Mouse (Mus musculus): ENCODE measurements at regions not wholly inside any gene's neighbourhood (a gene's known extent, or its start where the extent isn't known, plus 50 kb on each side); places are given as distances from the start of the nearest gene placed in this dataset.

DNA sequence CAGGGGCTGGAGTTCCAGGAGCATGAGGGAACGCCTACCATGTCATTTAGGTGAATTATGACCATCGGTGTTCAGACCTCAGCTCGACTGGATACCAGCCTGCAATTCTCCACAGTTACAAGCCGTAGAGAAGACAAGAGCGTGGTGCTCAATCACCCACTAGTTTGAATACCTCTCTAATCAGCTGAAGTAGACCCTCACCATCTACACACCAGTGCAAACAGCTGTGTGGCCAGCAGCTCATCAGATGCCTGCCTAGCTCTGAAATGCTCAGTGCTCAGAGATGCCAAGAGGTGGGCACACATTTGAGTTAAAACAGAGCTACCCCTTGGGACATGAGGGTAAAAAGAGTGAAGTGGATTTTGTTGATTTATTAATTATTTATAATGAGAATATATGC is 660.2 kb downstream of the Magi1 start:
- CTCF ChIA-PET, result no interaction called here

DNA sequence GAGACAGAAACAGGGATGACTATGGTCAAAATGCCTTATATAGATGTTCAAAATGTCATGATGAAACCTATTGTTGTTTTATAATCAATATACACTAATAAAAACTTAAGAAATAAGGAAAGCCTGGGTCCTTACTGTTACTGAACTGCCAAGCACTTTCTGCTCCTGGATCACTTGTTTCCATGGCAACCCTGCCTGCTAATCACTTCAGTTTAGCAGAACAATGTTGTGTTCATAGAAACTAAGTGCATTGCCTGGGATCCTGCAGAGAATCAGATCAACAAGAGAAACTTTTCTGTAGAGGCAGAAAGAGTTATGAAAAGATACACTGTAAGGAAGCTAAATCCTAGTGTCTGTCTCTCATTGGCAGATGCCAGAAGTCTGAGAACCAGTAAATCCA is 666.8 kb downstream of the Magi1 start:
- CTCF ChIA-PET, result no interaction called here

DNA sequence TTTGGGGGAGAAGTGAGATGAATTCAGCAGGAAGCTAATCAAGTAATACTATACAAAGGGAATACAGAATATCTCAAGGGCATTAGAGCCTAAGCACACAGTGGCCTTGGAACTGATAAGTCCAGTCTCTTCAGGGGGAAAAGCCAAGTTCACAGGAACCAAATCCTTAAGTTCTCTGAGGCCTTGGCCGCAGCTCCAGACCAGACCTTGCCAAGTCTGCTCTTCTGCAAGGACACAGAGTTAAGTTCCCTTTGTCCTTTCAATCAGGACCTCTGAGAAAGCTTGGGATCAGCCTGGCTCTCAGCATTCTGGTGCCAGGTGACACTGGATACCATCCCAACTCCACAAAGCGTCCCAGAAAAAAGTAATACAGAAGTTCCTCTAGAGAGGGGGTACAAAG is 657.1 kb upstream of the Adamts9 start:
- CTCF ChIA-PET, result no interaction called here

DNA sequence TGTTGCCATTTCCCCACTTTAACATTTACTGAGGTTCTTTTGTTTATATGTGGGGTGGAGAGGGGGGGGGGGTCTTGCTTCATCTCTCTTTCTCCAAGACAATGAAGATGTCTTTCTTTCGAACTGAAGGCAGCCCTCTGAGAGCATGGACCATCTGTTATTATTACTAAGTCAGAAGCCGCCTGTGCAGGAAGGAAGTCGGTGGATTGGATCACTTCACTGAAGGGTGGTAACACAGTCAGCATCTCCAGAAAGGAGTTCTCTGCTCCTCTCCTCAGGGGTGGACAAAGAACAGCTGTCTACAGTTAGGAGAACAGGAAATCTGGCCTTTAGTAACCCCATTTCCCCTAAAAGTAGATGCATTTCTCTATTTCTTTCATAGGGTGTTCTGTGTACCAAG is 656.1 kb upstream of the Adamts9 start:
- CTCF ChIA-PET, result no interaction called here

- CTCF ChIA-PET, result no interaction called here
Observed at GRCm38 (mm10) chr6:93589935-93590334, 646.6 kb upstream of the Adamts9 start.

DNA sequence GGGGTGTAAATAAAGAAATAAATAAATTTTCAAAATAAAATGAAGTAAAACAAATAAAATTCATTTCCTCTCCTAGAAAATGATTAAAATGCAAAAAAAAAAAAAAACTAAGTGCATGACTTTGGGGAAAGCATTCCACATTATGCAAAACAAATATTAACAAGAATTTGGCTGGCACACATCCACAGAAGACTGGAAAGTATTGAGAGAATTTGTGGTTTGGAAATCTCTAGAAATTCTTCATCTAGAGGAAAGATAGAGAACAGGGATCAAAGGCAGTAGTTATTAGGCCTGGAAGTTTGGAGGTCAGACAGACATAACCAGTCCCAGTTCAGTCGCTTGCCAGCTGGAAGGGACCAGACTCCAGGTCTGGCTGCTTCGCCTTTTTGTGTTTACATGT is 643.6 kb upstream of the Adamts9 start:
- CTCF ChIA-PET, result no interaction called here

DNA sequence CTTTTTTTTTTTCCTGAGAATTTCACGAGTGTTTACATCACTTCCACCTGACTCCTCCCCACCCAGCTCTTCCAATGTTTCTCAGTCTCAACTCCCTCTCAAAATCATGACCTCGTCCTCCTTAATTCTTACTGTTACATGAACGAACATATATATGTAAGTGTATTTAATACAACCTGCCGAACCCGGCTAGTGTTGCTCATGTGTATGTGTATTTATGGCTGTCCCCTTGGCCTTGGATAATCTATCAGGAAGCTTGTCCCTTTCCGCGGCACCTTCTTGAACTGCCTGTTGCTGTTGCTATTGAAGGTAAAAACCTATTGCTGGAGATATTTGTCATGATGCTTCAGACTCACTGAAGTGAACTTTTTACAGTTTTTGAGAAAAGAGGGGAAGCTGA is 637.8 kb upstream of the Adamts9 start:
- CTCF ChIA-PET, result no interaction called here

GRCm38 (mm10) chr6:93580716-93581115 is 637.4 kb upstream of the Adamts9 start:
- CTCF ChIA-PET, result no interaction called here

DNA sequence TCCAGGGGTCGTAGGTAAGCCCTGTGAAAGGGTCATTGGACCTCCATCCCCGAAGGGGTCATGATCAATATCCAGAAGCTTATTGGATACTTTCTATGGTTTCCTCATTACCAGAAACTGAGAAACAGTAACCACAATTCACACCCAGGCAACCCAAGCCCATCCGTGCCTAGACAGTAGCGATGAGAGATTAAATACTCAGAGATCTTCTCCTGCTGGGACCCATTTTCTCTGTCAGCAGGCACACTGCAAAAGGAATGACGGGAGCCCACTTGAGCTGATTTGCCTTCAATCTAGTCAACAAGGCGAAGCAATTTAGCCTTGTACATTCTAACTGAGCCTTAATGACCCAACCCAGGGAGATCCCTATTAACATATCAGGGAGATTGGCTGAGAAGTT is 632.0 kb upstream of the Adamts9 start:
- CTCF ChIA-PET, result no interaction called here

DNA sequence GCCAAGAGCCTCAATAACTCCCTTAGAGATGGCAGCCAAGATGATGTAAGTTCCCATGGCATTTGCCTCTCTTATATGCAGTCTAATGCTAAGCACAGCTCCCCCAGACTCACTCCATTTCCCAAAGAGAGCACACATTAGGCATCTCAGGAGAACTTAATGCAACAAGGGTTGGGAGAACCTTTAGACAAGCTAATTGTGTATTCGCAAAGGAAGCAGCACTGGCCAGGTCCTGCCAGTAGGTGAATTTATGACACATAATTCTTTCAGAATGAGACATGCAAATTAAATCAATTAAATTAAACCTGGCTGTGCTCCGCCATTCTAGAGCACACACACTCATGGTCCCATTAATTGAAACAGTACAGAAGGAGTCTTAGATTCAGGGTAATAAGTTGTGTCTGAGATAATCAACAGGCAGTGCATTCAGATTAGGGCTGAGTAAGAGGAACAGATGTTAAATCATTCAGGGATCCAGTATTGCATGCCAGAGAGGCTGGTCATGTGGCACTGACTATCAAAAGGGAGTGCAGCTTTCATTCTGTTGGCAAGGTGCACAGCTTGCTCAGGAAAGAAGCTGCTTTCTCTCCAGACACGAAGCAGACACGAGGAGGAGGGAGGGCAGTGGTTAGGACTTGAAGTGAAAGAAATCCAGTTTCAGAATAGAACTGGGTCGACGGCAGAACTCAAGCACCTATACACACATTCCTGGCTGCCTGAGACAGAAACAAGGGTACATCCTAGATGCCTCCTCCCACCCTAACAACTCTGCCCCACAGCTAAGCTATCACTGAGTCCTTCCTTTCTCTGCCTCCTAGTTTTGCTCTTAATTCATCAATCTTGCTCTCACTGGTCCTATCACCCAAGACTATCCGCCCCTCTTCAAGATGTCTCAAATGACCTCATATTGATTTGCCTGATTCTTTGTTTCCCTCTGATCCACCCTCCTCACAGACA is 630.7 kb upstream of the Adamts9 start:
- CTCF ChIA-PET, result no interaction called here

- CTCF ChIA-PET, result no interaction called here
Observed at GRCm38 (mm10) chr6:93569866-93570265, 626.6 kb upstream of the Adamts9 start.

GRCm38 (mm10) chr6:93569211-93569610 is 625.9 kb upstream of the Adamts9 start:
- CTCF ChIA-PET, result no interaction called here

DNA sequence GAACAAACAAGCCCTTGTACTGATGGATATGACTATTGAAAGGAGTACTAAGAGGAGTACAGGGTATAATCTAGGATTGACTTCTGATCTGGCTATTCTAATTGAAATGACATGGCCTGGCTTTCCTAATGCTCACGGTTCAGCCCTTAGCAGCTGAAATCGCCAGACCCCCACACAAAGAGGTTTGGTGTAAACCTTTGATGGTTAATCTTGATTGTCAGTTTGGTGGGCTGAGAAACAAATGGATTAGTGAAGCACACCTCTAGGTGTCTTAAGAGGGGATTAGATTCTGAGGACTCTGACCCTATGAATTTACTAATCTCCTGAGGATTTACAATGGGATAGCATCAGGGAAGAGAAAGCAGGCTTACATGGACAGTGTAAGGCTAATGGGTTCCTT is 623.4 kb upstream of the Adamts9 start:
- CTCF ChIA-PET, result no interaction called here

- CTCF ChIA-PET, result no interaction called here
Observed at GRCm38 (mm10) chr6:93548311-93548710, 605.0 kb upstream of the Adamts9 start.

DNA sequence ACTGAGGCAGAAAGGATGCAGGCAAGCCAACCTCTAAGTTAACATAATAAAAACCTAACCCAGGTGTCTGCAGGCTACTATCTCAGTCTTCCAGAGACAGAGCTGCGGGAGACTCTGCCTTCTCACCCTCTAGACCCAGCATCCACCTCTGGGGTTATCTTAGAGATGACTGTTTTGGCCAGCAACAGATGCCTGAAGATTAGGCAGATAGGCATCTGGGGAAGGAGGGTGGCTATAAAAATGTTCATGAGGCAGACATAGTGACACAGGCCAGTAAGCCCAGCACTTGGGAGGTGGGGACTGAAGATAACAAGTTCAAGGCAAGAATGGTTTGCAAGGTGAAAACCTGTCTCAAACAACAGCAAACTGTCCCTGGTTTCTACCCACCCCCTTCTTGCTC is 601.0 kb upstream of the Adamts9 start:
- CTCF ChIA-PET, result no interaction called here

DNA sequence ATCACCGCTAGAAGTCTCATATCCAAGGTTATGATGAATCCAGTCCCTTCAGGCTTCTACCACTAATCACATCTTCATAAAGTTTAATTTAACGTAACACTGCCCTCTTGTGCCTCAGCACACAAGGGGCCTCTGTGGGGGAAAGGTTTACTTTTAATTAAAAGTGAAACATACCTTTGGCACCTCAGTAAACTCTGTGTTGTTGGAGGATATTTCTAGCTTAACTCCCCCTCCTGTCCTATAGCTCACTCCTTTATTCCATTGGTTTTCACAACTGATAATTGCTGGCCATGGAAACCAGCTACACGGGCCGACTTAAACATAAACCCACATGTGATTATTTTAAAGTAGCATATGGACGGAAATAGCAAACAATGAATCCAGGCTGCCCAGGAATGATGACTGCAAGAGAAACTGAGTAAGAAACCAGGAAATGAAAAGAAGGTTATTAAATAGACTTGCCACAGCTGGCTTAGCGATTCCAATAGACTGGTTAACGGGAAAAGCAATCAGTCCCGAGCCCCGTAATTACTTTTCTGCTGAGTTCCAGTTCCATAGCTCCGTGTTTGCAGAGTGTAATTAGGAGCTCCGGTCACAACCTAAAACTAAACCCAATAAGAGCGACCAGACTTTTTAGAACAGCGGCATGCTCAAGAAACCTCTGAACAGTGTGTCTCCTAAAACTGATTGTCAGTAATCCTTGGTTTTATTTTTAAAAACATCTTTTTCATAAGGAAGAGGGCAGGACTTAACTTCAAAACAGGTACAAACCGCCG is 600.2 kb upstream of the Adamts9 start:
- CTCF ChIA-PET, result no interaction called here

- CTCF ChIA-PET, result no interaction called here
Observed at GRCm38 (mm10) chr6:93539583-93539982, 596.3 kb upstream of the Adamts9 start.

- CTCF ChIA-PET, result no interaction called here
Observed at GRCm38 (mm10) chr6:93539171-93539570, 595.9 kb upstream of the Adamts9 start.

GRCm38 (mm10) chr6:93537971-93538370 is 594.7 kb upstream of the Adamts9 start:
- CTCF ChIA-PET, result no interaction called here

DNA sequence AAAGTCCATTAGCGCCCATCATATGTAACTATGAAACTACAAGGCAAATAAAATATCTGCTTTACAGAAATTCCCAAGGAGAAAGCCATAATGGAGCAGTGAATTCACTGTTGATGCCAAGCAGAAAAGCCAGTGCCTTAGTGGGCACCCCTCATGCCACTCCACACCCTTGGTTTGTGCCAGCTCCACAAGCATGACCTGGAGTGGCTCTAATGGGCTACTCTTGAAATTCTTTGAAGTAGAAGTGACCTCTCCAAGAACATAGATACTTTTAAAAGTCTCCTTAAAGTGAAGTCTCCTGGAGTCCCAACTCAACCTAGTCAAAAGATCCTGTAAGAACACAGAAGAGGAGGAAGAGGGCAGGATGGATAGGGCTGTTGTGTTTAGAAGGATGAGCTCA is 593.8 kb upstream of the Adamts9 start:
- CTCF ChIA-PET, result no interaction called here

GRCm38 (mm10) chr6:93513818-93514217 is 570.5 kb upstream of the Adamts9 start:
- CTCF ChIA-PET, result no interaction called here

DNA sequence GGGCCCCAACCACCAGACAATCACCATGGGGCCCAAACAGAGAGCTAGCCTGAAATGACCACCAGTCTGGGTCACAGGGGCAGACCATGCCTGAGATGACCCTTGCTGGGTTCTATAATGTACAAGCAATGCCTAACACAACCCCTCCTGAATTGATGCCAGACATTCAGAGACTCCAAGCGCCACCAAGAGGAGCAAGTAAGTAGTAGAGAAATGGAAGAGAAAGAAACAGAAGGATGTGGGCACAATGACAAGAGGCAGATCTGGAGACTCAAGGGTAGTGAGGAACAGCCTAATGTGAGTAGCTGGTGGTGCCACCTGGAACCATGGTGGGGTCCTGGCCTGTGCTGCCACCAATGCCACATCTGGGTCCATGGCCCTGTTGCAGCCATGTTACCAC is 566.6 kb upstream of the Adamts9 start:
- CTCF ChIA-PET, result no interaction called here

- CTCF ChIA-PET, result no interaction called here
Observed at GRCm38 (mm10) chr6:93497824-93498223, 554.5 kb upstream of the Adamts9 start.
